Mouse (Mus musculus): ENCODE data around the gene Sardh. TPM values are rescaled to one million over a fixed set of nuclear protein-coding genes. Genes with fewer than 3 reads are reported as not detected.

Sardh gene
- total RNA-seq, 2 experiments from 2014 or later: 0.82 to 1.4 TPM

DNA sequence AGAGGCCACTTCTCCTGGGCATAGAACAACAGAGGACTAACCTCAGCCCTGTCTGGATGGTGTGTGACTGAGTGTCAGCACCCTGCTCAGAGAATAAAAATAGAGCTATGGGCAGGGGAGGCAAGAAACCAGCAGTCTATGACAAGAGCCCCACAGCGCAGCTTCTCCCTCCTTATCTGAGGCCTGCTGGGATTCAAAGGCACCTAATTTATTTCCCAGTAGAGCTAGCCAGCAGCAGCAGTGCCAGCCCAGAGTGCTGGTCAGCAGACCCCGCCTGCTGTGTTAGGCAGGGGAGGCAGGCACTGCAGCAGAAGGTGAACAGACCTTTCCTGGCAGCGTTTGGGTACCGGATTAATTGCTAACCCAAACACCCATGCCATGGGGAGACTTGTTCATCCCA lies 66.2 kb downstream of the Sardh start:
- intact Hi-C loops (cut with DNase I): loop anchor here (5.0 kb wide), 1 partner anchor 115 kb away; no protein-coding TSS in a partner anchor
- no peak for DNase-seq

DNA sequence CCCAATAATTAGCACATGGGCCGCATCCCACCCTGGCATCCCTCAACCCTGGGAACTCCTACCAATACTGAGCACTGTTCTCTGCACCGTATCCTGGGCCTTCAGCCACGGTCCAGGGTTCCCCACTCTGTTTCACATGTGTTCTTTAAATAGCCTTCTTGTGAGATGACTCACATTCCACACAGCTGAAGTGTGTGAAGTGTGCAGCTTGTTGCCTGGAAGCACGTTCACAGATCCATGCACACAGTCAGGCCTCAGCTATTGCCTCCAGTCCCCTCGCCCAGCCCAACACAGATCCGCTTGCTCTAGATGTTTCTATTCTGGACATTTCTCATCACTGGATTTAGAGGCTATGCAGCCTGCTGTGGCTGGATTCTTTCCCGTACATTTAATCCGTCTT lies 69.0 kb downstream of the Sardh start:
- DNase-seq: no peak
- intact Hi-C loops (cut with DNase I): no loop called here

DNA sequence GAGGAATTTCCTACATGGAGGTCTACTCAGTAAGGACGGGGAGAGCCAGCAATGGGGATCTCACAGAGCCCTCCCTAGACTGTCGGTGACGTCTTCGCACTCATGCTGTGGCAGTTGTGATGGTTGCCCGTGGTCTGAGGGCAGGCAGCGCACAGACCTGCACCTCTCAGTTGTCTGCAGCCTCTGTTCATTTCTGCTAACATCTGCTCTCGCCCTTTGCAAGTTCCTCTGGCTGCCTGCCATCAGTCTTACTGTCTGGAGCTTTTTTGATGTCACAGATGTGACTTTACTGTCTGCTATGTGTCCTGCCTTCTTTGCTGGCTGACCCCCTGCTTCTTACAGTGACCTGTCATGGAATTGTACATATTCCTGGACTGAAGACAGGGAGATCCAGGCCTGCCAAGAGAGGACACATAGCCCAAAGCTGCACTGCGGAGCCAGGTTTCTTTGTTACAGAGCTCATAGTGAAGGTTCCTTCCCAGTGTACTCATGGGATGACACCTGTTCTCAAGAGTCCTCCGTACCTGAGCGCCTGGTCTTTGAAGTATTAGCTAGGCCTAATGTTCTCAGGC lies 72.4 kb downstream of the Sardh start:
- intact Hi-C loops (cut with DNase I): no loop called here

GRCm38 (mm10) chr2:27174242-27174641 lies 73.9 kb downstream of the Sardh start:
- DNase-seq: no peak
- intact Hi-C loops (cut with DNase I): no loop called here

More for the DNA sequence above, 72.4 kb downstream of the Sardh start:
- peak in 1 of 2 experiments; percentile 42 for DNase-seq

GRCm38 (mm10) chr2:27166999-27167398 lies 81.1 kb downstream of the Sardh start:
- intact Hi-C loops (cut with DNase I): no loop called here
- DNase-seq: no peak

- intact Hi-C loops (cut with DNase I): no loop called here
Measured at GRCm38 (mm10) chr2:27166074-27166473, 82.1 kb downstream of the Sardh start.

DNA sequence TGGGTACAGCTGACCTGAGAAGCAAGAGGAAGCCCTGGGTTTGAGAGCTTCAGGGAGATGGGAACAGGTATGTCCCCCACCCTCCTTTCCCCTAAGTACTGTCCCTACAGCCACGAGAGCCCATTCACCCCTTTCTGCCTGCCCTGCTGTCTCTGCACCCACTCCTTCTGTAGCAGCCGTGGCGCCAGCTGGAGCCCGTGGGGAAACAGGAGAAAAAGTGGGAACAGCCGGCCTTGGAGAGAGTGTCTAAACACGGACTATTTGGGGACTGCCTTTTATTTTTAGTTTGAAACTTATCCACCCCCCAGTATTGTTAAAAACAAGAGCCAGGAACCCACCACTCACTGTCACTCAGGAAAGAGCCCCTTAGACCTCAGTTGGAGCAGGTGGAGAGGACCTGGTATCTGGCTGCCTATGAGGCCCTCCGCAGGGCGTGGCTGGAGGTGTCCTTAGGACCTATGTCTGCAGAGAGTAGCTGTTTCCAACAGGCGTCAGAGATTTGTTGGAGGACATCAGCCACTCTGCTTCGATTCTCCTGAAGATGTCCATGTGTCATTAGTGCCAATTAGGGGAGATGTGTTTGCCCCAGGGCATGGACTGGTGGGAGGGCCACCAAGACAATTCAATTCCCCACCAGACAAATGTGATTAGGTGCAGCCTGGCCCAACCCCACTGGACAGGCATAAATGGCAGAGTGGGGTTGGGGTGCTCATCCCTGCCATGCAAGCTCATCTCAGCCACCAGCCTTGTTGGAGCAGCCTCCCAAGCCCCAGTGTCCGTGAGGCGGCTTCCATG lies 83.1 kb downstream of the Sardh start, which contains the start of gene Dbh:
Gene Dbh (plus strand): TSS at position 438 of the 795 bp plus-strand sequence.
- no peak for DNase-seq
- intact Hi-C loops (cut with DNase I): no loop called here

More at GRCm38 (mm10) chr2:27166074-27166473, 82.1 kb downstream of the Sardh start:
- no peak for DNase-seq

DNA sequence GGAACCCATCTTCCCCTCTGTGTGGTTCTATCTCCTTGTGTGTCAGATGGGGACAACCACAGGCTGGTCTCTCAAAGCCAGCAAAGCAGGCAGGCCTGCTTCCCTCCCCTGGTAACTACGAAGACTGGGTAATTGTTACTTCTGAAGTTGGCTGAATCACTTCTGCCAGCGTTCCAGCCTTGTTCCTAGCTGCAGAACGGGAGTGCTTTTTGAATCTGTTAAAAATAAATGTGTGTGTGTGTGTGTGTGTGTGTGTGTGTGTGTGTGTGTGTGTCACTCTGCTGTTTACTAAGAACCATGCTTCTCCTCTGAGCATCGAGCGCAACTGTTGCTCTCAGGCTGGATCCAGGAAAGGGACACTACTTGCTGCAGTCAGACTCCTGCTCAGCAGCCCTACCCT lies 84.3 kb downstream of the Sardh start:
- no peak for DNase-seq
- intact Hi-C loops (cut with DNase I): no loop called here

GRCm38 (mm10) chr2:27162656-27163055 lies 85.5 kb downstream of the Sardh start:
- DNase-seq: no peak
- intact Hi-C loops (cut with DNase I): no loop called here

- intact Hi-C loops (cut with DNase I): no loop called here
- no peak for DNase-seq
Measured at GRCm38 (mm10) chr2:27161526-27161925, 86.6 kb downstream of the Sardh start.

GRCm38 (mm10) chr2:27156596-27156995 lies 91.5 kb downstream of the Sardh start:
- DNase-seq: no peak
- intact Hi-C loops (cut with DNase I): no loop called here

GRCm38 (mm10) chr2:27154466-27155185 lies 93.5 kb downstream of the Sardh start:
- intact Hi-C loops (cut with DNase I): no loop called here
- no peak for DNase-seq

DNA sequence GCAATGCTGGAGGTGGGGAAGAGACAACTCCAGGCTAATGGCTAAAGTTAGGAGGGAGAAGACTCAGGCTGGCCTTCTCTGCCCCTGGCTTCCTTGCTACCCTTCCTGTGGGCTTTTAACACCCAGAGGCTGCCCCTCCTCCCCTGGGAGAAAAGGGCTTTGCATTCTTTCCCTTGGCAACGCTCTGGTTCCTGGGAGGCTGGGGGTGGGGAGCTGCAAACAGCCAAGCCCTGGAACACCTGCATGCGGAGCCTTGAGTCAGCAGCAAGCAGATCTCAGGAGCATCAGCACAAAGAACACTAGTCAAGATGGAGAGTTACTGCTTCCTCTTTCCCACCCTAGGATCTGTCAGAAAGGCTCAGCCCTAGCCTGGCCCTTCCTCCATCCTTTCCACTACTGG lies 98.7 kb downstream of the Sardh start:
- intact Hi-C loops (cut with DNase I): no loop called here
- no peak for DNase-seq

DNA sequence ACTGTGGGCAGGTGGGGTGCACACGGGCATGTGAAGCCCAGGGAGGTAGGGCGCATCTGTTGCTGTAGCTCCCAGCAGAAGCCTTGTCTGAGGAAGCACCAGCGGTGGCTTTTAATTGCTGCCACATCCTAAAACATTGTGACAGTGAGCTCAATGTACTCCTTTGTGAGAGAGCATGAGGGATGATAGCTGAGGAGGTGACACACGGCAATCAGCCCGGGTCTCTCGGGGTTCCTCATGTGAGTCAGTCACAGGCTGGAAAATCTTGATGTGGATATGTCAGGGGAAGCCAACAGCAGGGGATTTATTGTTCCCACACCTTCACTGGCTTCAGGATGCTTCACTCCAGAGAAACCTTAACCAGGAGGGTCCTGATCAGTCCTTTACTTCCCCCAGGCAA lies 101.3 kb downstream of the Sardh start:
- no peak for DNase-seq
- intact Hi-C loops (cut with DNase I): no loop called here

DNA sequence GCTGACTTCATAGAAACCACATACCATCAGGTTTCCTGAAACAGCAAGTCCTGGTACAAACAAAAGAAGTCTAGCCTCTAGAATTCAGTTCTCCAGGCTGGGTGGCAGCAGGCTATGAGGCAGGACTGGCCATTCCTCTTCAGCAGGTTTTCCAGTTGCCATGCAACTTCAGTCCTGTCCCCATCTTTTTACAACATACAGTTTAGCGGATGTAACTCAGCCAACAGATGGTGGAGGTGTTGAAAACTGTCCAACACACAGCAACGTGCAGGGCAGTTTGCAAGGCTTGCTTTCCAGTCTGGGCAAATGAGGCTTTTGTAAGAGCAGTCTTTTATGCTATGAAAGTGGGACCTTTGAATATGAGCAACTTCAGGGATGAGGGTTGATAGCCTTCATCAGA lies 103.2 kb downstream of the Sardh start:
- intact Hi-C loops (cut with DNase I): no loop called here
- DNase-seq: no peak

DNA sequence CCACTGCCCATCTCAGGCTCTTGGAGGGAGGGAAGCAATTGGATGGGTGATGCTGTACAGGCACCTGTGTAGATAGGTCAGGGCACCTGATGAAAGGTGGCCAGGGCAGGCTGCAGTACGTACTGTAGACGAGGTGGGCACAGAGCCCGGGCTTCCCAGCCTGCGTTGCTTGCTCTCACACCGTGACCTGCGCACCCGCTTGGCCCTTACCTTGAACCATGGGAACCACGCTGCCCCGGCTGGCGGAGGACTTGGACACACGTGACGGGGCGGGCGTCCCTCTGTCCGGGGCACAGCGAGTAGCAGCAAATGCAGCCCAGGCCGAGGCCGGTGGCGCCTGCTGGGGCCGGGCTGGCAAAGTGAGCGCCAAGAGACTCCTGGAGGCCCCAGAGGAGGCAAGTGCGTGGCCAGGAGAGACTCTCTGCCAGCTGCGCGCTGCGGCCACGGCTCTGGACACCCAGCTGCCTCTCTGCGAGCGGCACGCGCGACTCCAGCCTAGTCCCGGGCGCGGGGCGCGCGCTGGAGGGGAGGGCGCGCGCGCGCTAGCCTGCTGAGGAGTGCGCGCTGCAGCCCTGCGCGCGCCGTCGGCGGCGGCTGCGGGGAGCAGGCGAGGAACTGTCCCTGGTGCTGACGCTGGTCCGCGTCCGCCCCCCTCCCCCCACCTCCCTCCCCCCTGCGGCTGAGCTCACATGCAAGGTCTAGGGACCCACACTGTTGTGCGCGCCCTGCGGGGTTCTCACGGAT lies 106.0 kb downstream of the Sardh start, which contains the start of gene Fam163b:
Gene Fam163b (minus strand): TSS at position 542 of the 744 bp plus-strand sequence.
- DNase-seq: no peak
- intact Hi-C loops (cut with DNase I): no loop called here
